In the genomic region with DNA sequence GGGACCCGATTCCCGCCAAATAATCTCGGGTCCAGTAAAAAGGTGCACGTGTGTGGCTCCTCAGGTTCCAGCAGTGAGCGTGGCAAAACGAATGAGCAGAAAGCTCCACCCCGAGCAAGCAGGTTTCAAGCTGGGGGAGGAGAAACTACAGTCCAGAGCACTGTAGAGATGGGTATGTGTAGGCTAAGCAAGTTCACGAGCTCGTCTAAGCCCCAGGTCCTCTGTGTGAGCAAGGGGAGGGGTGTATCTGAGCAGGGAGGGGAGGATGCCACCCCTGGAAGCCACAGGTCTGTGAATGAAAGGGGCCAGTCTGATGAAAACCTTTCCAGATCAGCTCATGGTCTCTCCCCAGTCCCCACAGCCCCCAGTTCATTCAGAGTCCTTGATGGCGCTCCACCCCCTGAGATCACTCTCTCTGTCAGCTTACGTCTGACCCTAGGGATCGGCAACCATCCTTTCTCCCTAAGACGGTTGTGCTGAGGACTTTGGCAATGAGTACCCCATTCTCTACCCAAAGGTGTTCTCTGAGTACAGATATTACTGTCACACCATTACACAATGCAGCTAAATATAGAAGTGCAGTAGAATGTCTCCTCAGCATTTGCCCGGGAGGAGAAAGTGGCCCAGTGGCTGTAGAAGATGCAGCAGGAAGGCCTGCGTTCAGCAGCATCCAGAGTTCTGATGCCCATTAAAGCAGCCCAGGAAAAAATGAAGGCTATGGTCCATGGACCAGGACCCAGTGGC, we compare ENCODE assay signal across 22 mouse cellular contexts.
DNase-seq lines count a peak whose midpoint lies in the region; ATAC-seq and TF ChIP-seq lines count a peak whose summit lies in the region.
"Had no signal": no experiment of that assay in that cellular context is flagged by ENCODE, and none has a peak within 500 bp of the region (broad histone marks: within the 10 kb centered on the region; RNA-seq: fewer than 3 reads in every experiment).

No protein-coding gene starts in this region.

- peaks cover 11% of the 10 kb centered on the region for H3K4me1 ChIP-seq in heart, embryonic 13.5 days
- no peaks in the 10 kb centered on the region for H3K4me1 ChIP-seq in hindbrain, postnatal 0 days (ENCODE audit: insufficient read depth, low read length)
- H3K4me1 ChIP-seq in hindbrain, embryonic 16.5 days (ENCODE audit: control insufficient read depth, insufficient read depth, low read depth, low read length), result no peaks in the 10 kb centered on the region
- H3K4me1 ChIP-seq in embryonic facial prominence, embryonic 11.5 days (ENCODE audit: control insufficient read depth, insufficient read depth, low read length), result no peaks in the 10 kb centered on the region
- H3K4me1 ChIP-seq in limb, embryonic 12.5 days (replicated peaks), result peaks cover 30% of the 10 kb centered on the region
- H3K4me1 ChIP-seq: liver, embryonic 13.5 days; neural tube, embryonic 15.5 days had no signal

- no peak for DNase-seq in heart, adult 9 months (ENCODE audit: low spot score in 2 of 2)
- DNase-seq in hindbrain, postnatal 0 days (ENCODE audit: low spot score), result no peak
- DNase-seq in embryonic facial prominence, embryonic 11.5 days (ENCODE audit: low spot score), result no peak
- DNase-seq in kidney, adult 9 months, result no peak
- DNase-seq: adrenal gland, postnatal 10 days; cerebellum, adult 18-20 months; cerebellum, postnatal 25 days; kidney, adult 2 months; kidney, postnatal 25 days; liver, embryonic 13.5 days; lung, adult 2 months; lung, postnatal 14 days; right cerebral cortex, adult 18-20 months; thymus, adult 2 months; thymus, postnatal 4 days had no signal

- no peak overlapping the region for H3K27ac ChIP-seq in heart, embryonic 13.5 days (replicated peaks)
- H3K27ac ChIP-seq in hindbrain, postnatal 0 days, result no peak overlapping the region
- no peak overlapping the region for H3K27ac ChIP-seq in hindbrain, embryonic 16.5 days (ENCODE audit: low read depth, low read length)
- no peak overlapping the region for H3K27ac ChIP-seq in embryonic facial prominence, embryonic 11.5 days (replicated peaks; ENCODE audit: low read depth, low read length)
- peak overlapping the region; percentile 35; the same call in 1 of the 2 replicates for H3K27ac ChIP-seq in limb, embryonic 12.5 days
- H3K27ac ChIP-seq: hindbrain, embryonic 13.5 days; layer of hippocampus, adult 2 months; liver, embryonic 13.5 days; neural tube, embryonic 15.5 days had no signal

- 34% methylated on average over 15 of the region's 15 CpGs for WGBS in heart, embryonic 13.5 days
- 48% methylated on average over 15 of the region's 15 CpGs for WGBS in hindbrain, postnatal 0 days
- 42% methylated on average over 15 of the region's 15 CpGs for WGBS in hindbrain, embryonic 16.5 days
- 42% methylated on average over 15 of the region's 15 CpGs for WGBS in embryonic facial prominence, embryonic 11.5 days
- 36% methylated on average over 15 of the region's 15 CpGs for WGBS in limb, embryonic 12.5 days

- H3K27me3 ChIP-seq in heart, embryonic 13.5 days (replicated peaks), result peaks cover 6% of the 10 kb centered on the region; the same call in 1 of the 2 replicates
- no peaks in the 10 kb centered on the region for H3K27me3 ChIP-seq in hindbrain, postnatal 0 days (ENCODE audit: insufficient read depth, low read length)
- no peaks in the 10 kb centered on the region for H3K27me3 ChIP-seq in hindbrain, embryonic 16.5 days (replicated peaks; ENCODE audit: control insufficient read depth, insufficient read depth, low read length)
- H3K27me3 ChIP-seq in embryonic facial prominence, embryonic 11.5 days (ENCODE audit: control insufficient read depth, insufficient read depth, low read length), result no peaks in the 10 kb centered on the region
- no peaks in the 10 kb centered on the region for H3K27me3 ChIP-seq in limb, embryonic 12.5 days
- H3K27me3 ChIP-seq: hindbrain, embryonic 13.5 days; liver, embryonic 13.5 days; neural tube, embryonic 15.5 days had no signal

- no peaks in the 10 kb centered on the region for H3K9me3 ChIP-seq in heart, embryonic 13.5 days
- no peaks in the 10 kb centered on the region for H3K9me3 ChIP-seq in hindbrain, postnatal 0 days (ENCODE audit: low read length)
- H3K9me3 ChIP-seq in hindbrain, embryonic 16.5 days (ENCODE audit: control insufficient read depth, low read length), result no peaks in the 10 kb centered on the region
- peaks cover 3% of the 10 kb centered on the region; the same call in 1 of the 2 replicates for H3K9me3 ChIP-seq in embryonic facial prominence, embryonic 11.5 days (replicated peaks; ENCODE audit: control insufficient read depth, low read length)
- H3K9me3 ChIP-seq in limb, embryonic 12.5 days, result no peaks in the 10 kb centered on the region
- H3K9me3 ChIP-seq: hindbrain, embryonic 13.5 days; liver, embryonic 13.5 days; neural tube, embryonic 15.5 days had no signal

- peak overlapping the region; percentile 52 for H3K4me2 ChIP-seq in heart, embryonic 13.5 days
- H3K4me2 ChIP-seq in hindbrain, postnatal 0 days (ENCODE audit: low read depth, low read length), result no peak overlapping the region
- H3K4me2 ChIP-seq in hindbrain, embryonic 16.5 days (ENCODE audit: low read length), result no peak overlapping the region
- no peak overlapping the region for H3K4me2 ChIP-seq in embryonic facial prominence, embryonic 11.5 days (ENCODE audit: low read depth, low read length)
- H3K4me2 ChIP-seq in limb, embryonic 12.5 days, result peak overlapping the region; percentile 8; the same call in 1 of the 2 replicates
- H3K4me2 ChIP-seq: hindbrain, embryonic 13.5 days; liver, embryonic 13.5 days; midbrain, embryonic 11.5 days; neural tube, embryonic 15.5 days had no signal

- H3K36me3 ChIP-seq in heart, embryonic 13.5 days, result no peaks in the 10 kb centered on the region
- H3K36me3 ChIP-seq in hindbrain, postnatal 0 days (ENCODE audit: insufficient read depth, low read length), result no peaks in the 10 kb centered on the region
- H3K36me3 ChIP-seq in hindbrain, embryonic 16.5 days (ENCODE audit: control insufficient read depth, insufficient read depth, low read length), result no peaks in the 10 kb centered on the region
- H3K36me3 ChIP-seq in embryonic facial prominence, embryonic 11.5 days (replicated peaks; ENCODE audit: control insufficient read depth, insufficient read depth, low read depth, low read length), result no peaks in the 10 kb centered on the region
- H3K36me3 ChIP-seq in limb, embryonic 12.5 days, result no peaks in the 10 kb centered on the region
- H3K36me3 ChIP-seq: hindbrain, embryonic 13.5 days; liver, embryonic 13.5 days; neural tube, embryonic 15.5 days had no signal

- no peak for TF ChIP-seq CTCF in hindbrain, postnatal 0 days (IDR thresholded peaks at IDR 0.05; ENCODE audit: low read depth)

- H3K9ac ChIP-seq in heart, embryonic 13.5 days, result peak overlapping the region; percentile 44; the same call in 1 of the 2 replicates
- H3K9ac ChIP-seq in hindbrain, postnatal 0 days (replicated peaks; ENCODE audit: low read length), result no peak overlapping the region
- H3K9ac ChIP-seq in hindbrain, embryonic 16.5 days (ENCODE audit: low read depth, low read length), result no peak overlapping the region
- no peak overlapping the region for H3K9ac ChIP-seq in embryonic facial prominence, embryonic 11.5 days (replicated peaks; ENCODE audit: low read length)
- no peak overlapping the region for H3K9ac ChIP-seq in limb, embryonic 12.5 days (replicated peaks)
- H3K9ac ChIP-seq: hindbrain, embryonic 13.5 days; liver, embryonic 13.5 days; neural tube, embryonic 15.5 days had no signal

- ATAC-seq in heart, embryonic 13.5 days (ENCODE audit: extremely low read depth, insufficient number of reproducible peaks, low FRiP score, low TSS enrichment), result no peak
- 0 out of 2 replicates have a peak, but pooled peaks have one; percentile 45 for ATAC-seq in hindbrain, postnatal 0 days
- ATAC-seq in hindbrain, embryonic 16.5 days, result no peak
- ATAC-seq in embryonic facial prominence, embryonic 11.5 days (replicated peaks; ENCODE audit: insufficient number of reproducible peaks, low FRiP score, low TSS enrichment, low read depth), result peak; percentile 51; the same call in 1 of the 2 replicates
- ATAC-seq in limb, embryonic 12.5 days (ENCODE audit: insufficient number of reproducible peaks, insufficient read depth, low FRiP score, low TSS enrichment, low read depth), result no peak

- peak overlapping the region; percentile 16; the same call in 1 of the 2 replicates for H3K4me3 ChIP-seq in heart, embryonic 13.5 days
- no peak overlapping the region for H3K4me3 ChIP-seq in hindbrain, postnatal 0 days (ENCODE audit: low read length)
- H3K4me3 ChIP-seq in hindbrain, embryonic 16.5 days (ENCODE audit: low read length), result no peak overlapping the region
- H3K4me3 ChIP-seq in embryonic facial prominence, embryonic 11.5 days (ENCODE audit: low read depth, low read length), result no peak overlapping the region
- no peak overlapping the region for H3K4me3 ChIP-seq in limb, embryonic 12.5 days (replicated peaks)
- H3K4me3 ChIP-seq: hindbrain, embryonic 13.5 days; layer of hippocampus, adult 2 months; liver, embryonic 13.5 days; neural tube, embryonic 15.5 days had no signal

Comparison
In these comparisons a context has a peak if more than half of its experiments do, and no peak if none do; other contexts are left out.
1. ATAC-seq: peak in hindbrain, postnatal 0 days (single experiment) and embryonic facial prominence, embryonic 11.5 days (single experiment); none in heart, embryonic 13.5 days (single experiment), hindbrain, embryonic 16.5 days (single experiment) and limb, embryonic 12.5 days (single experiment).
2. H3K4me2 ChIP-seq: peak in heart, embryonic 13.5 days (single experiment) and limb, embryonic 12.5 days (single experiment); none in hindbrain, postnatal 0 days (single experiment), hindbrain, embryonic 16.5 days (single experiment) and embryonic facial prominence, embryonic 11.5 days (single experiment).